Mouse (Mus musculus) heart, embryonic 16.5 days (tissue): ENCODE data around the gene Fcer1g. TPM values are rescaled to one million over a fixed set of nuclear protein-coding genes. Genes with fewer than 3 reads are reported as not detected.

Experiments used
- ATAC-seq: fragments of 200-750 bp; cut with Nextera tagmentation; replicated peaks from 2 replicates; pipeline ENCODE4 v1.8.0; 2017; ENCODE audit warnings: moderate number of reproducible peaks; ENCODE audit not compliant: insufficient read depth, low FRiP score; ENCODE audit errors: extremely low read depth
- H3K27ac ChIP-seq: fragments of 300-500 bp; sonication (generic); 2 replicates; pipeline ENCODE4 v1.5.1; 2014; ENCODE audit warnings: mild to moderate bottlenecking, low read length, control low read depth, moderate library complexity
- H3K27me3 ChIP-seq: fragments of 300-500 bp; sonication (generic); 2 replicates; pipeline ENCODE4 v1.6.1; 2014; ENCODE audit warnings: low read length, mixed read lengths; ENCODE audit not compliant: control insufficient read depth, insufficient read depth
- H3K36me3 ChIP-seq: fragments of 300-500 bp; sonication (generic); 2 replicates; pipeline ENCODE4 v1.6.1; 2014; ENCODE audit not compliant: control insufficient read depth, insufficient read depth
- H3K4me1 ChIP-seq: fragments of 300-500 bp; sonication (generic); 2 replicates; pipeline ENCODE4 v1.6.1; 2014; ENCODE audit warnings: low read length, mixed read lengths; ENCODE audit not compliant: control insufficient read depth, insufficient read depth
- H3K4me2 ChIP-seq: fragments of 300-500 bp; sonication (generic); 2 replicates; pipeline ENCODE4 v1.6.1; 2014; ENCODE audit warnings: low read depth, mild to moderate bottlenecking, control low read depth, low read length
- H3K4me3 ChIP-seq: fragments of 300-500 bp; sonication (generic); 2 replicates; pipeline ENCODE4 v1.5.1; 2014; ENCODE audit warnings: mild to moderate bottlenecking, control low read depth, low read length
- H3K9ac ChIP-seq: fragments of 300-500 bp; sonication (generic); 2 replicates; pipeline ENCODE4 v1.6.1; 2014; ENCODE audit warnings: low read length, control low read depth
- H3K9me3 ChIP-seq: fragments of 300-500 bp; sonication (generic); replicated peaks from 2 replicates; pipeline ENCODE4 v1.6.1; 2016; ENCODE audit warnings: low read length; ENCODE audit not compliant: control insufficient read depth
- WGBS: fragments of 180-500 bp; shearing (Covaris S2); extraction: QIAGEN DNeasy Blood & Tissue Kit; methylation state at CpG from one replicate; pipeline ENCODE4 v1.1.7; 2014; 5-methylcytosine and 5-hydroxymethylcytosine counted together
- polyA plus RNA-seq: library from polyadenylated mRNA; unstranded; fragments of >200 nt; fragmentation: Nextera tagmentation; extraction: Ambion mirVana; gene quantifications from 2 replicates; pipeline ENCODE4 v1.2.1, GENCODE M21; 2015

The Fcer1g gene
- polyA plus RNA-seq, 1 experiment from 2014 or later: 36.3 TPM

- H3K4me1 ChIP-seq: peaks cover 50% of the 10 kb centered on the region
Measured at GRCm38 (mm10) chr1:171189046-171189445, 45.1 kb downstream of the Fcer1g start.

GRCm38 (mm10) chr1:171187851-171188700 is 46.1 kb downstream of the Fcer1g start:
- Histone ChIP-seq H3K27me3 (no peaks in the 10 kb centered on the region), H3K4me2 (no peak overlapping the region), H3K36me3 (no peaks in the 10 kb centered on the region), H3K27ac (peak overlapping the region; percentile 96), H3K4me1 (peaks cover 48% of the 10 kb centered on the region), H3K4me3 (no peak overlapping the region), H3K9ac (no peak overlapping the region), H3K9me3 (no peaks in the 10 kb centered on the region)
- ATAC-seq: no peak
- WGBS: 72% methylated on average over 13 of the region's 13 CpGs

More at GRCm38 (mm10) chr1:171189046-171189445, 45.1 kb downstream of the Fcer1g start:
- 18% methylated on average over 8 of the region's 8 CpGs for WGBS
- Histone ChIP-seq H3K27me3 (no peaks in the 10 kb centered on the region), H3K9ac (peak overlapping the region; percentile 63), H3K27ac (peak overlapping the region; percentile 96), H3K4me2 (peak overlapping the region; percentile 42; the same call in 1 of the 2 replicates), H3K4me3 (no peak overlapping the region), H3K9me3 (no peaks in the 10 kb centered on the region), H3K36me3 (no peaks in the 10 kb centered on the region)
- ATAC-seq: peak; percentile 81

GRCm38 (mm10) chr1:171185655-171186054 is 48.5 kb downstream of the Fcer1g start:
- H3K36me3 ChIP-seq: no peaks in the 10 kb centered on the region
- H3K9ac ChIP-seq: no peak overlapping the region
- peak overlapping the region; percentile 67 for H3K27ac ChIP-seq
- WGBS: 57% methylated on average over 8 of the region's 8 CpGs
- H3K4me2 ChIP-seq: no peak overlapping the region
- ATAC-seq: no peak
- no peaks in the 10 kb centered on the region for H3K27me3 ChIP-seq
- H3K4me1 ChIP-seq: peaks cover 40% of the 10 kb centered on the region
- H3K9me3 ChIP-seq: no peaks in the 10 kb centered on the region
- no peak overlapping the region for H3K4me3 ChIP-seq

GRCm38 (mm10) chr1:171184314-171184713 is 49.9 kb downstream of the Fcer1g start:
- Histone ChIP-seq H3K9me3 (no peaks in the 10 kb centered on the region), H3K4me1 (peaks cover 36% of the 10 kb centered on the region), H3K27ac (peak overlapping the region; percentile 82), H3K27me3 (no peaks in the 10 kb centered on the region), H3K4me2 (0 out of 2 replicates have a peak overlapping the region, but pooled peaks have one; percentile 16), H3K36me3 (no peaks in the 10 kb centered on the region), H3K4me3 (no peak overlapping the region), H3K9ac (no peak overlapping the region)
- WGBS: 43% methylated on average over 7 of the region's 7 CpGs
- ATAC-seq: no peak

- peak overlapping the region; percentile 82 for H3K27ac ChIP-seq
- no peaks in the 10 kb centered on the region for H3K9me3 ChIP-seq
- H3K4me2 ChIP-seq: peak overlapping the region; percentile 16; the same call in 1 of the 2 replicates
- ATAC-seq: peak; percentile 70
- 22% methylated on average over 3 of the region's 3 CpGs for WGBS
- no peaks in the 10 kb centered on the region for H3K27me3 ChIP-seq
- no peaks in the 10 kb centered on the region for H3K36me3 ChIP-seq
- no peak overlapping the region for H3K4me3 ChIP-seq
- H3K9ac ChIP-seq: no peak overlapping the region
- H3K4me1 ChIP-seq: peaks cover 30% of the 10 kb centered on the region
Measured at GRCm38 (mm10) chr1:171183620-171184019, 50.5 kb downstream of the Fcer1g start.

GRCm38 (mm10) chr1:171183025-171183424 is 51.1 kb downstream of the Fcer1g start:
- Histone ChIP-seq H3K4me2 (no peak overlapping the region), H3K4me3 (no peak overlapping the region), H3K4me1 (peaks cover 25% of the 10 kb centered on the region), H3K27ac (no peak overlapping the region; the same call in 1 of the 2 replicates), H3K36me3 (no peaks in the 10 kb centered on the region), H3K9me3 (no peaks in the 10 kb centered on the region), H3K9ac (no peak overlapping the region), H3K27me3 (no peaks in the 10 kb centered on the region)
- ATAC-seq: no peak
- 84% methylated on average over 3 of the region's 3 CpGs for WGBS

Other genes starting within 250 kb of the Fcer1g start
- 1.1 and 1.3 TPM in 2 replicates for gene Fcgr4, start 215.4 kb downstream of the Fcer1g start, polyA plus RNA-seq
- 10.2 and 10.7 TPM in 2 replicates for gene Fcgr3, start 169.4 kb downstream of the Fcer1g start, polyA plus RNA-seq
- 2.9 and 3.5 TPM in 2 replicates for gene Cfap126, start 120.4 kb downstream of the Fcer1g start, polyA plus RNA-seq
- 622 and 629 TPM in 2 replicates for gene Sdhc, start 83.8 kb downstream of the Fcer1g start, polyA plus RNA-seq
- 0.44 and 1.1 TPM in 2 replicates for gene Mpz, start 83.7 kb downstream of the Fcer1g start, polyA plus RNA-seq
- gene Pcp4l1, start 38.1 kb downstream of the Fcer1g start, polyA plus RNA-seq: 48.9 and 57.2 TPM in 2 replicates
- gene Nr1i3, start 20.4 kb downstream of the Fcer1g start, polyA plus RNA-seq: 0.35 and 0.43 TPM in 2 replicates
- 60.7 and 68.9 TPM in 2 replicates for gene Tomm40l, start 11.9 kb downstream of the Fcer1g start, polyA plus RNA-seq
- gene Apoa2, start 9.3 kb downstream of the Fcer1g start, polyA plus RNA-seq: 10.6 and 11.9 TPM in 2 replicates
- 4.4 and 5.7 TPM in 2 replicates for gene Adamts4, start 16.1 kb upstream of the Fcer1g start, polyA plus RNA-seq
- 659 and 700 TPM in 2 replicates for gene Ndufs2, start 17.0 kb upstream of the Fcer1g start, polyA plus RNA-seq
- 47.5 and 54.9 TPM in 2 replicates for gene B4galt3, start 36.0 kb upstream of the Fcer1g start, polyA plus RNA-seq
- gene Ppox, start 46.8 kb upstream of the Fcer1g start, polyA plus RNA-seq: 32.4 and 41.9 TPM in 2 replicates
- 48.5 and 55.8 TPM in 2 replicates for gene Usp21, start 53.6 kb upstream of the Fcer1g start, polyA plus RNA-seq
- gene Ufc1, start 60.7 kb upstream of the Fcer1g start, polyA plus RNA-seq: 82.0 and 82.1 TPM in 2 replicates
- 36.0 and 37.6 TPM in 2 replicates for gene Dedd, start 94.8 kb upstream of the Fcer1g start, polyA plus RNA-seq
- 34.4 and 38.5 TPM in 2 replicates for gene Nit1, start 111.3 kb upstream of the Fcer1g start, polyA plus RNA-seq
- gene Pfdn2, start 111.3 kb upstream of the Fcer1g start, polyA plus RNA-seq: 76.4 and 84.5 TPM in 2 replicates
- 0.71 and 1.0 TPM in 2 replicates for gene Klhdc9, start 126.4 kb upstream of the Fcer1g start, polyA plus RNA-seq
- 0.39 and 0.81 TPM in 2 replicates for gene Nectin4, start 135.7 kb upstream of the Fcer1g start, polyA plus RNA-seq
- 3.5 and 7.5 TPM in 2 replicates for gene Arhgap30, start 154.6 kb upstream of the Fcer1g start, polyA plus RNA-seq
- 47.5 and 53.1 TPM in 2 replicates for gene Usf1, start 176.9 kb upstream of the Fcer1g start, polyA plus RNA-seq
- gene Tstd1, start 184.5 kb upstream of the Fcer1g start, polyA plus RNA-seq: 3.7 and 4.2 TPM in 2 replicates
- 76.1 and 80.0 TPM in 2 replicates for gene F11r, start 203.2 kb upstream of the Fcer1g start, polyA plus RNA-seq